Mouse (Mus musculus) thymus, postnatal 25 days (tissue): ENCODE measurements at regions not wholly inside any gene's neighbourhood (a gene's known extent, or its start where the extent isn't known, plus 50 kb on each side); places are given as distances from the start of the nearest gene placed in this dataset.

Experiments
- DNase-seq: peaks from one replicate; pipeline ENCODE4 v3.0.0; 2022

DNA sequence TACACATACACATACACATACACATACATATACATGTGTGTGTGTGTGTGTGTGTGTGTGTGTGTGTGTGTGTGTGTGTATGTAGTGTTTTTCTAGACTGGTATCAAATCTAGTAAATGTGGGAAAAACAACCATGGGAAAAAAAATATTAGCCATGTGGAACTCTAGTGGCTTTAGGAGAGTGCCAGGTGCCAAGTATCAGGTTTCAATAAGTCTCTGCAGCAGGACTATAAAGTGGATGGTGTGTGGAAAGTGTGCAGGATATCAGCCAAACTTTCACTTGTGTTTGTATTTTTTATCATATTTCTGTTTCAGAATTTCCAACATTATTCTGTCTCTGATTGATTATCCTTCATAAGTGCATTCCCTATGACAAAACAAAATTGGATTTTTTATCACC, 653.3 kb upstream of the Fam98a start:
- no peak for DNase-seq

DNA sequence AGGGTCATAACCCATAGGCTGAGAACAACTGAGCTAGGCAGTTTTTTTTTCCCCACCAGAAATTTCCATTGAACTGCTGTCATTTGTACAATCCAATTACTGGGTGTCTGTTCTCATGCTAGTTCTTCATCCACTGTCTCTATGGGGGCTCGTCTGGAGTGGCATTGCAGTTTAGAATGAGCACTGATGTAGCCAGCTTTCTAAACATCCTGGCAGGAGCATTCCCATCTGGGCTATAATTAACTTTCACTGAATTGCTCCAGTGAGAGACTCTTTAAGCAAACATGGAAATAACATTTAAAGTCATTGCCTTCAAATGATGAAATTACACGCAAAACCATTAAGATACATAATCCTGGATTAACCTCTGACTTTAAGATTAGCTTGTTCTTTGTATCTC, 633.1 kb upstream of the Fam98a start:
- no peak for DNase-seq

DNA sequence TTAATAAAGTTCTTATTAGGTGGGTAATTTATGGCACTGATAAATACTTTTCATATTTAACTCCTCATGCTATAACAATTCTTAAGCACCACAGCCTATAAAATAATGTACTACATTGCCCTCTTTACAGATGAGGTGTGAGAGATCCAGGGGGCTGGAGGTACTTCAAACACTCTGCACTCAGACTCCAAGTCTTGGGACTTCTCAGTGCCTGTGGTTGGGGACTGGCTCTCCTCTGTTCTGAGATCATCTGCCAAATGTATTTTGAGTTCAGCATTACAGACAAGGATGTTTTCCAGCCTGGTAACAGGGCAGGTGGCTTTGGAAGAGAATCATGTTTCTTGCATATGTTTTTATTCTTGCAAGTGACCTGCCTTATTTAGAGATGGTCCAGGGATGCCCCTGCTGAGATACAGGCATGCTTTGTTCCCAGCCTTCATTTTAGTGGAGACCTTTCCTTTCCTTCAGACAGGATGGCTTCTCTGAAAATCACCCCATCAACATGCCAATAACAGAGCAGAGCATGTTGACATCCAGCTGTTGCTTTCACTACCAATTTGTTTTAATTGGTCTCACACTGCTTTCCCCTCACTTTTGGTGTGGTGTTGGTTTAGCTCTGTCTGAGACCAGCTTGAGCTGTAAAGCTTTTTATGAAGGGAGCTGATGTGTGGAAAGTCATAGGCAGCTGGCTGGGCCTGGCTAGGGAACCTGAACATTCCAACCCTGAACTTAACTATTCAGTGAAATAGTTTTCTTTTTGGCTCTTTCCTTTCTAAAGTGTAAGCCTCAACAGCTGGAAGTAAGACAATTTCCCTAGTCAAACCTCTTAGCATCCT, 585.1 kb upstream of the Fam98a start:
- DNase-seq: no peak

DNA sequence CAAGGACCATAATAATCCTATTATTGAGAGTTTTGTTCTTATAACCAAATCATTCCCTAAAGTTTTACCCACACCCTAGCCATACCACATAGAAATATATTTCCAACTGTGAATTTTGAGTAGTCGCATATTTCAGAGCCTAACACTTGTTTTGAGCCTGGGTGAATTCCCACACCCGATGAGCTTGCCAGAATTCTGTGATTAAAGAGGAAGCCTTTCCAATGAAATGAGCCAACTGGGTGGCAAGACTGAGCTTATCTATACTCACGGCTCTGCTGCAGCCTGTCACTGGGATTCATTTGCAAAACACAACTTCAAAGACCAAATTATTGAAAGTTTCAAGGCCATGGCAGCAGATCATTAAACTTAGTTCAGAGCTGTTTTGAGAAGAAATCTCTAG, 582.3 kb upstream of the Fam98a start:
- DNase-seq: no peak

DNA sequence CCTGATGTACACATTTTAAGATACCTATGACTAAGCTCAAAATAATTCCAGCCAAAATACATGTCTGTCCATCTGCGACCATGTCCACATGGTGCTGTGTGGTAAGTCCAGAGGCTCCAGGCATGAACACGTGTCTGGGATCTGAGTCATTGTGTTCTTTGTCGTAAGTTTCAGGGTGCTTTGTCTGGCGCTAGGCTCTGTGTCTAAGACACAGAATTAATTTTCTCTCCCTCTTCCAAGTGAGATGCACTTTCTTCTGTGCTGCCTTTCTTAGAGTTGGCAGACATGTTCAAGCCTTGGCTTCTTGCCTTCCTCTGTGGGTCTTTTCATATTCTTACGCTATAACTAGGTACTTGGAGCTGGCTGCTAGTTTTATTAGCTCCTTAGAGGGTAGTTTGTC, 573.5 kb upstream of the Fam98a start:
- DNase-seq: no peak

DNA sequence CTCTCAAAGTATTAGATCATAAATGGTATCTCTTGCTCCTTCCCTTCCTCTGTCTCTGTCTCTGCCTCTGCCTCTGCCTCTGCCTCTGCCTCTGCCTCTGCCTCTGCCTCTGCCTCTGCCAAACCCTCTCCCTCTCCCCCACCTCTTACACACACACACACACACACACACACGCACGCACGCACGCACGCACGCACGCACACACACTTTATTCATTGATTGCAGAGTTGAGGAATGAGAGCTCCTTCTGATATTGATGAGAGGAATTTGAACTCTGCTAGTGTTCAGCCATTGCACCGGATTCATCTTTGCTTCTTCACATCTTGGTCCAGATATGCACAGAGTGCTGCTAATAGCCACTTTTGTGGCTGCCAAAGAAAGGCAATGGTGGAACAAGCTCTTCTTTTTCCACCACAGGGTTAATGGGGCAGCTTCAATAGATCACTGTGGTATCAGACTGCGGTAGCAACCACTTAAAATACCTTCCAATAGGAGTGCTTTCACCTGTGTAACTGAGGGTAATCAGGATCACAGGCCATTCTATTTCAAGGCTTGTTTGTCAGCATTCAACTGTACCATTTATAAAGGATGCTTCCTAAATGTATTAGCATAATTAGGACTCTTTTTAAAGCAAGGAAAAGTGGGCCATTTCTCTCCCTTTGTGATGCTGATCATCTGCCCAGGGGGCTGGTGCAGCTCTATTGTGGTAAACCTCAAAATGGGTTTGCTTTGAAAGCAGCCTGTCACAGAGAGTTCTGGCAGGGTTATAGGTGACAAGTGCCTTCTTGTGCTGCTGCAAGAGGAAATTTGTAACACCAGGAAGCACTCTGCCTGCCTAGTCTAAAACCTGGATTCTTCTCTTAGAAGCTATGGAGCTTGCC, 559.8 kb upstream of the Fam98a start:
- DNase-seq: no peak

DNA sequence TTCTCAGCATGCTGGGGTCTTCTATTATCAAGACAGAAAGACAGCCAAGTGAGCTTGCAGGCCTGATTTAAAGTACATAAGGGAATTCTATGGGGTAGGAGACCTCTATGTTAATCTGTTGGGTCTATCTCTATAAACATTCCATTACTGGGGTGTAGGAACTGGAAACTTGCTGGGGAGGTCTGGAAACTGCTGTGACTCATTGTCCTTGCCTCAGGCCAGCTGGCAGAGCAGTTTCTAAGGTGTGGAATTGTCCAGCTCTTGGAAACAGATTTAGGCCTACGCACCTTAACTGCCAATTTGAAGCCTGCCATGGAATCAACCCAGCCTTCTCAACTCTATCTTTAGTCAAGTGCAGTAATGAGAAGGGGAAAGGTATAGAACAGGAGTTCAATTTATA, 559.1 kb upstream of the Fam98a start:
- DNase-seq: no peak

DNA sequence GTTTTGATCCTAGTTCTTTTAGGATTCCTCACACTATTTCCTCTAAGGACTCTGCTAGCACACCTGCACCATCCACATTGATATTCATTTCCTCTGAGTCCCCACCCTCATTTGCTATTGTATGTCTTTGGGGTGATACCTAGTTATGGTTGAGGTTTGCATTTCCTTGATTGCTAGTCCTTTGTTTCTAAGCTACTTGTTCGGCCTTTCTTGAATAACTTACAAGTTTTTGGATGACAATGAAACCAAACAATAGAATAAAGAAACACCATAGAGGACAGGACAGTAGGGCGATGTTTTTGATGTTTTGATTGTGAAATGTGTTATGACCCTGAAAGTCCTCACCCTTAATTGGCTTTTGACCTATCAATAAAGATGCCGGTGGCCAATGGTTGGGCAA, 531.8 kb upstream of the Fam98a start:
- DNase-seq: no peak

DNA sequence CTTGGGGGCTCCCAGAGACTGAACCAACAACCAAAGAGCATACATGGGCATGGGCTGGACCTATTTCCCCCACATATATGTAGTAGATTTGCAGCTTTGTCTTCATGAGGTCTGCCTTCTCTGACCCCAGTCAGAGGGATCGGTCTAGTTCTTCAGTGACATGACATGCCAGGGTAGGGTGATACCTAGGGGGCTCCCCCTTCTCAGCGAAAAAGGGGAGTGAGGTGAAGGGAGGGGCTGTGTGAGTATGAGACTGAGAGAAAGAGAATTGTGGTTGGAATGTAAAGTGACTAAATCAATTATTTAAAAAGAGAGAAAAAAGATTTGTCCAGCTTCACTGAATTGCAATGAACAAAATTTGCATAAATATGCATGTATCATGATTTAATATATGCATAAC, 530.0 kb upstream of the Fam98a start:
- no peak for DNase-seq

DNA sequence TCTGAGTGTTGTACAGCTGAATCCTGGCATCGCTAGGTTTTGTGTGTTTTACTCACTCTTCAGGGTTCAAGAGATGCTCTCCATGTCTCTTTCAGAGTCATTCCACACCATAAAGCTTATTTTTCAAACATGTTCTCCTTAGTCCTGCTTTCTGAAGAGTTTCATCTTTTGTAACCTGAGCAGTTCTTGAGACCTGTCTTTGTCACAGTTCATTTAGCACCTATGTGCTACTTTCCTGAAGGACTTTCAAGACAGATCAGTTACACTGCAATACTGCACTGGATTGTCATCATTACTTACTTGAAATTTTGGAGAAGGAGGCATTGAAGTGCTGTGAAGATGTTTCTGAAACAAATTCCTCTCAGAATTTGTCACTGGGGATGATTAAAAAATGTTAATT, 494.7 kb upstream of the Fam98a start:
- no peak for DNase-seq

DNA sequence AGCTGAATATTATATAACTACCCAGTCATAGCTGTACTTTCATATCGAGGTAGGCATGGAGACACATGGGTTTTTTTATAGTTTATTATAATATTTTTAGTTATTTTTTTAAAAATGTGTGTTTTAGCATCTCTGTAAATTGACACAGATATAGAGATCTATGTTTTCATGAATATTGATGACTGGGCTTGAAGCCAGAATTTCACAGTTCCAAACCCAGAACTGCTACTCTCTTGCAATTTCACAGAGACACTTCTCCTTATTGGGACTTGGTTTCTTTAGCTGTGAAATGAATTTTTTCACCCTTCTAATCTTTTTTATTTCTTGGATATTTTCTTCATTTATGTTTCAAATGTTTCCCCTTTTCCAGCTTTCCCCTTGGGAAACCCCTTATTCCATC, 481.0 kb upstream of the Fam98a start:
- no peak for DNase-seq

DNA sequence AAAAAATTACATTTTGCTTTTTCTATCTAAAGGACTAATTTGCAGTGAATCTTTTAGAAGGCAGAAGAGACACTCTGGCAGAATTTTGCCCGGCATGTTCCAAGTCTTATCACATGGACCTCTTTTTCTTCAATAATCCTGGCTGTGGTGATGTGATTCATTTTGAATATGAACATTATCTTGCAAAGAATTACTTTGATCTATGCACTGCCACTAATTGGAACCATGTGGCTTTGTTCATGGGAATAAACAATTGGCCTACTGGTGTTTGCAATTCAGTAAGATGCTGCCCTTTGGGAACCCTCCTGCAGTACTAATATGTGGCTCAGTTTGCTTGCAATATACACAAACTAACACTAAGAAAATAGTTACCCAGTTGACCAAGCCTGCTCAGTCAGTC, 456.3 kb upstream of the Fam98a start:
- no peak for DNase-seq

DNA sequence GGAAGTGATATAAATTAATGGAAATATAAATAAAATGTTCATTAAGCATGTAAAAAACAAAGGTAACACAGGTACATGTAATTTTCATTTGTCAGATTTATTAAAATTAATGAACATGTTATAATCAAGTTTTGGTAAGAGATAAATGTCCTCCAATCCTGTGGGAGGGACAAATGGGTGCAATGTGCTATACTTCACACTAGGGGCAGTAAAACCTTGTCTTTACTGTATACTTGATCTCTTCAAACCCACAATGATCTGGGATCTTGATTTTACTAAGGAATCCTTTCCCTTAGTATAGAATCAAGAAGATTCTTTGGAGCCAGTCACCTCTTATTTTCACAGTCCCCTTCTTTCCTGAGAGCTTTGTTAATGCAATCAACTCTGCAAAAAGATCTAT, 451.1 kb upstream of the Fam98a start:
- DNase-seq: no peak

DNA sequence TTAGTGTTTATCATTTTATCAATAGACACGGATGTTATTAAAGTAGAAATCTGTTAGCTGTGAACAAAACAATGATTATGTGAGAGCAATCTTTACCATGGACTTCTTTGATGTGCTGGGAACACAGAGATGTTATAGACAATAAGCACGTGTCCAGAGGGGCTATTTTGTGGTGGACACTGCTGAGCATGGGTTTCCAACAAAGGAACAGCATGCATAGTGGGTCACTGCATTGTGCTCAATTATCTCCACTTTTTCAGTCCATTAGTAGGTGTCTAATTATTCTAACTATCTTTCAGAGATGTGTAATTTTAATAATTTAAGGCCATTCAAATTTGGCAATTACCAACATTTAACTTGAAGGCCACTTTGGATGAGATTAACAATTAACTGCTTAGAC, 409.6 kb upstream of the Fam98a start:
- no peak for DNase-seq

DNA sequence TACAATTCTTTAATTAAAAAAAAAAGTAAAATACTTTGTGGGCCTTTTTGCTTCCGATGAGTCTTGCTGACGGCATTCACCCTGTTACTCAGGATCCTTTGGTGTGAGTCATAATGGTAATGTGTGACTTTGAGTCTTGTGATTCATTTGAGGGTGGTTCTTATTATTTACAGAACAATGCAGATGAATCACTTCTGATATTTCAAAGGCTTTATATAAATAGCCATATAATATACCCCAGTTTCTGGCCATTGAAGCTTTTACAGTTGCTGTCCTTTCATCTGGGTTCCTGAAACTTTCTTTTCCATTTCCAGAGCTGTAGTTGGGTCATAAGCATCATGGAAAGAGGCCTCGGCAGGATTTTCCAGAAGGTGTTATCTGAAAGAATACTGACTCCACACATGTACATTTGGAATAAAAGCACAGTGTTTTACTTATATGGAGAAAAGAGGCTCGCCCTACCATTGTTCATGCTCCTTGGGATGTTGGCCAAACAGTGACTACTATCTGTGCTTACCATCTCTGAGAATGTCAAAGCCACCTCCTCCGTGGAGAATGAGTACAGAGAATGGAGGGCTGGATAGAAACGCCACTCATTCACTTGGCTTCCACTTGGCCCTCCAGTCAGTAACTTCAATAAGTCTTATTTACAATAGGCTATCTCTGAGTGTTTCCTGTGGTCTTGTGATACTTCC, 385.1 kb upstream of the Fam98a start:
- DNase-seq: no peak

DNA sequence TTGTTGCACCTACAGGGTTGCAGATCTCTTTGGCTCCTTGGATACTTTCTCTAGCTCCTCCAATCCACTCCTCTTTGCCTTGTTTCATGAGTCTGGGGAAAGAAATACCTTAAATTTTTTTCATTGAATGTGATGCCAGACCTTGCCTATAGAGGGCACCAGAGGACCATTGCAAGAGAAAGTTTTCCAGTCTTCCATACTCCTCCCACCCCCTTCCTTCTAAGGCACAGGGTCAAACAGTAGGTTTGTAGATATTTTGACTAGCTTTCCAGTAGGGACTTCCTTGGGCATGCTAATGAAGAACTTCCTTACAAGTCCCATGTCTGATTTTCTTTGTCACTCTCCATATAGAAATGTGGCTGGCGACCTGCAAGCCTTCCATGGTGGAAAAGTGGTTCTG, 379.3 kb upstream of the Fam98a start:
- DNase-seq: no peak

DNA sequence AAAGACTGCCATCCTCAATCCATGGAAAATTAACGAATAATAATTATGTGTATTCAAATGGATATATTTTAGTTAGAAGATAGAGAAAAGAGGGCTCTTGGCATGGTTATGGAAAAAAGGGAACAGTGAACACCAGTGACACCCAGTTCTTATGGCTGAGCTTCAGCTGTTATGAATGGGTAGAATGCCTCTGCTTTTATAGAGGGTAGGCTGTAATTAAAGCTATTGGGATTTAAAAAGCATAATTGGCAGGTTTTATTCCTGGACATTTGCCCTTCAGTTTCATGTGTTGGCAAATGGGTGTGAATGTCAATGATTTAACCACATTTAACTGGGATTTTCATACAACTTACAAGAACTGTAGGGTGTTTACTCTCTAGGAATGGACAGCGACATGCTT, 368.5 kb upstream of the Fam98a start:
- DNase-seq: no peak

DNA sequence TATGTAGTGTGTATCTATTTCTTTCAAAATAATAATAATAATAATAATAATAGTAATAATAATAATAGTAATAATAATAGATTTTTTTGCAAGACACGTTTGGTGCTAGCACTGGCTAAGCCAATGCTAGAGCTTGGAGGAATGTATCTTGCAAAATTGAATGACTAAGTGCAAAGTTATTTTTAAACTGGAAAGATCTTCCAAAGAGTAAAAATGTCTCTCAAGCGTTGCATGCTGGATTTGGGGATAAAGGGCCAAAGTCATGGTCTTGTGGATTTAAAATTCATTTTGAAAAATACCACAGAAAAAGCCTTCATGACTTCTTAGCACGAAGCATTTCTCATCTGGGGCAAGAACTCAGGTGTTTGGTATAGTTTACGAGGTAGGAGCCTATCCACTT, 365.3 kb upstream of the Fam98a start:
- no peak for DNase-seq

DNA sequence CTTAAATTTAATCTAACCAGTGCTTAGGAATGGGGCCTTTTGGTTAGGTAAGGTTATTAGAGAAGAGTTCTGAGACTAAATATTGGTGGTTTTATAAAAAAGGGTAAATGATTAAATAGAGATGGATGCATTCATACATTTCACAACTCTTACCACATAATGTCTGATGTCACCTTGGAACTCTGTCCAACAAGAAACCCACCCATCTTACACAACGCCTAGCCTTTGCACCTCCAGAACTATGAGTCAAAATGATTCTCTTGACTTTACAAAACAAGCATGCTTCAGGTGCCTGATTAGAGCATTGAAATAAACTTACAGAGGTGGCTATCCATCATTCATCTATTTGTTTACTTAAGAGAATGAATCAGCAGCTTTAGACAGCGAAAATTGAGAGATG, 364.8 kb upstream of the Fam98a start:
- DNase-seq: no peak

DNA sequence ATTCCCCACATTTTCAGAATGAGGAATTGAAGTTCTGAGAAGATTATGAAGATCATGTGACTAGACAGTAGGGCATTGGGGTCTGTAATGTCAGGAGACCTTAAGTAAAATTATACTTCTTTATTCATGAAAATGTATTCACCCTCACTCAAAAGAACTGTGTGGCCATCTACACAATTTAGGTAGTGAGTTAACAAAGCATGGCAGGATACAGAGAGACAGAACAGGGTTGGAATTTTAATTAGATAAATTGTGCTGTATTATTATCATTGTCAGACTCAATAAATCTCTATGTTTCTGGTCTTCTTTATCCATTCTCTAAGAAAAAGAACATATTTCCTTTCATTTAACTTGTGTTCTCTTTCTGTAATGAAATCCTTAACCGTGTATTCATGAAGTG, 363.5 kb upstream of the Fam98a start:
- DNase-seq: no peak

DNA sequence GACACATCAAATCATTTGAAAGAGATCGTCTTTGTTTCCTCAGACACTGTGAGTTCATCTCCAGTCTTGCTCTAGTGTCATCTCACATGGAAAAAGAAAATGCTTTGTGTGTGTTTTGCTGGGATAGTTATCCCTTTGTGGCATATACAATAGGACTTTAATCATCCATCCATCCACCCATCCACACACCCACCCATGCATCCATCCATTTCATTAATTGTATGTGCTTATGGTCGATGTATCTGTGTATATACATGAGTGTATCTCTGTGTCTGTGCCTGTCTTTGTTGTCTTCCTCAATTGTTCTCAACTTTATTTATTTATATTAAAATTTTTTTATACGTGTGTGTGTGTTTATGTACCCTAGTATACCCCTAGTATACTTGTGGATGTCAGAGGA, 355.3 kb upstream of the Fam98a start:
- DNase-seq: no peak

DNA sequence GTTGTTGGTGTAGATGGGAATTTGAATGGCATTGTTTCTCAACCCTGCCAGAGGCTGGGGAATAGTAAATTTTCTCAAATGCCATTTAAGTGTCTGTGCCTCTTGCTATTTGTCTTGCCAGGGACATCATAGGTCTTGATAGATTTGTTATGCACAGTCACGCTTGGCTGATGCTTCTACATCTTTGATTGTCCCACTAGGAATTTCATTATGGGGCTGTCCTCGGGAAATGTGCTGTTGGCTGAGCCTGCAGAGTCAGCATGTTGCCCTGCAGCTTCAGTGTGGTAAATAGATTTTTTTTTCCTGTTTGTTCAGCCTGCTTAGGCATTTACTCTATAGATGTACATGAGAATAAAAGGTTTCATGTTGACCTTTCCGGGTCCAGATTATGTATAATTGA, 354.9 kb upstream of the Fam98a start:
- DNase-seq: no peak

DNA sequence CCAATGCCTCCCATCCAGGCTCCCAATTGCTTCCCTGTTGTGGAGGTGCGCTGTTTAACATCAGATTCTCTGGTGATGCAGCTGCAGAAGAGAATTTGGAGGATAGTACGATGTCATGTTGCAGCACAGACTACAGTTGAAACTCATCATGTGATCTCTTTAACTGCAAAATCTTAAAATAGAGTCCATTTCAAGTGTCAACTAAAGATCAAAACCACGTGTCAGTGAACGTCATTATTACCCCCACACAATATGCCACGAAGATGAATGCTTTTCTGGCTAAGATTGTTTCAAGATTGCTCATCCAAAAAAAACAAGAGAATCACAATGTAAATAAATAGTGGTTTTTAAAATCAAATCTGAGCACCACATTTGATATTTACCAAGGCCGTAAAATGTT, 343.7 kb upstream of the Fam98a start:
- no peak for DNase-seq

DNA sequence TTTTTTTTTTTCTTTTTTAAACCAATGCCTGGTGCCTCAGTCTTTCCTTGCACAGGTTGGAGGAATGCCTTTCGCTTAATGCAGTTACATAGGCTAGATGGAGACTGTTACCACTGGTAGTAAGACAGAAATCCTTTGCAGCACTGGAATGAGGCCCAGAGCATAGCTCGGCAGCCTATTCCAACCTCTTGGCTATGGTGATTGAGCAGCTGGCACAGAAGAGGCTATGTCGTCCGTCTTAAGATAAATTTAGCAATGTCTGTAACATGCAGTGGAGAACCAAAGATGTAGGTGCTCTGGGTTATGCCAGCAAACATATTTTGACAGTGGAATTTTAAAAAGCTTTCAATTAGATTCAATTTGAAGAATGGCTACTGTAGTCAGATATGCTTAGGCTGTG, 343.2 kb upstream of the Fam98a start:
- no peak for DNase-seq
